Mouse (Mus musculus): ENCODE data around the gene Rapgef1.
"Not testable (repeated sequence)": the region's sequence is repeated elsewhere in the genome, so short reads cannot be mapped to it uniquely, and the experiment has no call there.

The Rapgef1 gene

GRCm38 (mm10) chr2:29739368-29739767 is 119.8 kb downstream of the Rapgef1 start:
- DNase-seq (ENCODE audit: low spot score in 2 of 2): no peak

- no peak for DNase-seq (ENCODE audit: low spot score in 2 of 2)
Measured at GRCm38 (mm10) chr2:29741207-29741606, 121.7 kb downstream of the Rapgef1 start.

GRCm38 (mm10) chr2:29744256-29744655 is 124.7 kb downstream of the Rapgef1 start:
- no peak for DNase-seq (ENCODE audit: low spot score in 2 of 2)

- DNase-seq (ENCODE audit: low spot score in 2 of 2): no peak
Measured at GRCm38 (mm10) chr2:29747188-29747782, 127.8 kb downstream of the Rapgef1 start.

- peak in 1 of 2 experiments; percentile 39 for DNase-seq (ENCODE audit: low spot score in 2 of 2)
Measured at GRCm38 (mm10) chr2:29747852-29748251, 128.3 kb downstream of the Rapgef1 start.

GRCm38 (mm10) chr2:29748499-29748898 is 129.0 kb downstream of the Rapgef1 start:
- DNase-seq (ENCODE audit: low spot score in 2 of 2): no peak

- DNase-seq (ENCODE audit: low spot score in 2 of 2): no peak
Measured at GRCm38 (mm10) chr2:29751497-29751896, 132.0 kb downstream of the Rapgef1 start, which contains the start of gene Gm13420. Gene Gm13420 (minus strand): TSS chr2:29751685.

GRCm38 (mm10) chr2:29752397-29752796 is 132.9 kb downstream of the Rapgef1 start:
- no peak for DNase-seq (ENCODE audit: low spot score in 2 of 2)

- DNase-seq (ENCODE audit: low spot score in 2 of 2): no peak
Measured at GRCm38 (mm10) chr2:29755693-29756092, 136.2 kb downstream of the Rapgef1 start.

- peak in 1 of 2 experiments; percentile 69 for DNase-seq (ENCODE audit: low spot score in 2 of 2)
Measured at GRCm38 (mm10) chr2:29764831-29765230, 145.3 kb downstream of the Rapgef1 start.

- DNase-seq (ENCODE audit: low spot score in 2 of 2): no peak
Measured at GRCm38 (mm10) chr2:29767976-29768709, 148.6 kb downstream of the Rapgef1 start.

- no peak for DNase-seq (ENCODE audit: low spot score in 2 of 2)
Measured at GRCm38 (mm10) chr2:29768901-29769300, 149.4 kb downstream of the Rapgef1 start.

GRCm38 (mm10) chr2:29770162-29770561 is 150.6 kb downstream of the Rapgef1 start:
- no peak for DNase-seq (ENCODE audit: low spot score in 2 of 2)

GRCm38 (mm10) chr2:29771611-29772461 is 152.3 kb downstream of the Rapgef1 start:
- DNase-seq (ENCODE audit: low spot score in 2 of 2): no peak

GRCm38 (mm10) chr2:29773323-29773722 is 153.8 kb downstream of the Rapgef1 start:
- no peak for DNase-seq (ENCODE audit: low spot score in 2 of 2)

- not testable (repeated sequence) for DNase-seq (ENCODE audit: low spot score in 2 of 2)
Measured at GRCm38 (mm10) chr2:29781256-29781655, 161.7 kb downstream of the Rapgef1 start.

GRCm38 (mm10) chr2:29784290-29784689 is 164.8 kb downstream of the Rapgef1 start:
- no peak for DNase-seq (ENCODE audit: low spot score in 2 of 2)

GRCm38 (mm10) chr2:29787104-29787917 is 167.8 kb downstream of the Rapgef1 start, which contains the start of gene Coq4:
Gene Coq4 (plus strand): TSS chr2:29787493.
- peak; percentile 74 to 92 for DNase-seq (ENCODE audit: low spot score in 2 of 2)

- DNase-seq (ENCODE audit: low spot score in 2 of 2): peak; percentile 67 to 72
Measured at GRCm38 (mm10) chr2:29787937-29788681, 168.6 kb downstream of the Rapgef1 start, which contains the start of gene Trub2. Gene Trub2 (minus strand): TSS chr2:29788502.

Data from thymus, postnatal 10 days (tissue).